Mouse (Mus musculus): ENCODE measurements around the gene Tmcc3. TPM values are rescaled to one million over a fixed set of nuclear protein-coding genes. Genes with fewer than 3 reads are reported as not detected.

The Tmcc3 gene
- polyA plus RNA-seq, 1 experiment from 2014 or later, result 7.2 TPM

DNA sequence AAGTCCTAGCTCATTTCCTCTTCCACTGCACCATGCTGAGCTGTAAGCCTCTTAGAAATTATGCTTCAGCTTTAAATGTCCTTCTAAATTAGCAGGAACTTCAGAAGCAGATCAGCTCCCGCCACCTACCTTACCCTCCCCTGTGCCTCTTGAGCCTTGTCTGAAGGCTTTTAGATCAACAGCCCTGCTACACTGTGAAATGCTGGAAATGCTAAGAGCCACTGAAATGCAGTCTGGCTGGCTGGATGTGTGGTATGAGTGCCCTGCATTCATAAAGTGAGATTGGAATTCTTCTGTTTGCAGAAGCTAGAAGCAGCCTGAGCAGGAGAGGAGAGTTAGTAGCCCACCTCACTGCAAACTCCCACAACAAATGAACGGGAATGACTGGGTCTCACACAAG is 174.4 kb downstream of the Tmcc3 start:
- Histone ChIP-seq H3K4me2 (replicated peaks) (no peak overlapping the region), H3K4me1 (no peaks in the 10 kb centered on the region), H3K36me3 (no peaks in the 10 kb centered on the region), H3K4me3 (no peak overlapping the region), H3K27me3 (no peaks in the 10 kb centered on the region), H3K27ac (no peak overlapping the region), H3K9ac (no peak overlapping the region), H3K9me3 (no peaks in the 10 kb centered on the region; the same call in 1 of the 2 replicates)
- ATAC-seq (ENCODE audit: insufficient number of reproducible peaks, insufficient read depth, low FRiP score, low TSS enrichment), result no peak
- WGBS, result 86% methylated on average over 2 of the region's 2 CpGs

DNA sequence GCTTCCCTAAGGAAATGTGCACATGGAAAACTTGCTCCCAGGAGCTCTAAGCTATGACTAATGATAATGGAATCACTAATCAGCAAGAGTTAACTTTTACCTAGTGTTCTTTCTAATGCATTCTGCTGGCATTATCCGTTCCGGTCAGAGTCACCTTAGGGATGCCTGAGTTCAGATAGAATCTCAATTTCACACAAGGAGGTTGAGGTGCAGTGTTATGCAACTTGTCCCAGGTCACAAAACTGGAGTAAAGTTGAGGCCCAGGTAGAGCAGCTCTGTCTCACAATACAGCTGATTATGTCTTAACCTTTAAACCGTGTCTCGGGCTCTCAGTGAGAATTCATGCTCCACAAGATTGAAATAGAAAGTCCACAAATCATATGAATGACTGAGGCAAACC is 177.8 kb downstream of the Tmcc3 start:
- no peak overlapping the region for H3K27ac ChIP-seq
- WGBS, result 95% methylated on average over 4 of the region's 4 CpGs
- peaks cover 5% of the 10 kb centered on the region for H3K4me1 ChIP-seq
- H3K27me3 ChIP-seq, result no peaks in the 10 kb centered on the region
- H3K9me3 ChIP-seq, result no peaks in the 10 kb centered on the region
- H3K4me3 ChIP-seq, result no peak overlapping the region
- no peak for ATAC-seq (ENCODE audit: insufficient number of reproducible peaks, insufficient read depth, low FRiP score, low TSS enrichment)
- no peaks in the 10 kb centered on the region for H3K36me3 ChIP-seq
- H3K9ac ChIP-seq, result no peak overlapping the region
- H3K4me2 ChIP-seq (replicated peaks), result no peak overlapping the region

- peaks cover 10% of the 10 kb centered on the region for H3K4me1 ChIP-seq
- no peak overlapping the region for H3K27ac ChIP-seq
- no peak overlapping the region for H3K4me3 ChIP-seq
- no peak overlapping the region for H3K4me2 ChIP-seq (replicated peaks)
- no peak for ATAC-seq (ENCODE audit: insufficient number of reproducible peaks, insufficient read depth, low FRiP score, low TSS enrichment)
- WGBS, result 78% methylated on average over 3 of the region's 3 CpGs
- no peaks in the 10 kb centered on the region for H3K27me3 ChIP-seq
- no peaks in the 10 kb centered on the region for H3K36me3 ChIP-seq
- no peak overlapping the region for H3K9ac ChIP-seq
- H3K9me3 ChIP-seq, result no peaks in the 10 kb centered on the region
These were observed 179.3 kb downstream of the Tmcc3 start for GRCm38 (mm10) chr10:94491006-94491405.

- Histone ChIP-seq H3K4me2 (replicated peaks) (no peak overlapping the region), H3K4me3 (no peak overlapping the region), H3K9ac (no peak overlapping the region), H3K27ac (no peak overlapping the region), H3K27me3 (no peaks in the 10 kb centered on the region), H3K36me3 (no peaks in the 10 kb centered on the region), H3K4me1 (peaks cover 10% of the 10 kb centered on the region), H3K9me3 (no peaks in the 10 kb centered on the region)
- 40% methylated on average over 8 of the region's 8 CpGs for WGBS
- ATAC-seq (ENCODE audit: insufficient number of reproducible peaks, insufficient read depth, low FRiP score, low TSS enrichment), result no peak
These were observed 182.7 kb downstream of the Tmcc3 start for GRCm38 (mm10) chr10:94494403-94494846.

DNA sequence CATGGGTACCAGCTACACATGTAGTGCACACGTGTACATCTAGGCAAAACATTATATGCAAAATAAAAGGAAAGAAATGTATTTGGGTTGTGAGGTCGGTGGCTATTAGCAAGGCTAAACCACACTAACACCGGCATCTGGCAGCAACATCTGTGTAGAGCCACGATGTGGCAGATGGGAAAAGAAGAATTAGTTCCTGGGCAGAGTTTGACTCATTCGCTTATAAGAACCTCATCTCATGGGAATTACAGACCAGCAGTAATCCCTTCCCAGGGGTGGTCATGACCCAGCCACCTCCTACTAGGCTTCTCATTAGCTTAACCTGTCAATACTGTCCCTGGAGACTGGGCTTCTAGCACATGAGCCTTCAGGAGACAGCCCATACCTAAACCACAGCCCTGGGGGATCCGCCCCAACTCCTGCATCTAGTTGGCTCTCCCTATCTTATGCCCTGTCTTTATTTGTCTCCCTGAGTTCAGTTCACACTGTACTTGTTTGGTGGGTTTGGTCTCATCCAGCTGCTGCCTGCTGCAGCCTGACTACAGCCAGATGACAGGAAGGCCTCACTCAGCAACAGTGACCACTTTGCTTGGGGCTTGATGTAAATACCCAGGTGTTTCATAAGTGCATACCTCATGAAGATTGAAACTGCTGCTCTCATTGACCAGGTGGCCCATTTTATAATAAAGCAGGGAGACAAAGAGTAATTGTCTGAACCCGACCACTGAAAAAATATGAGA is 183.9 kb downstream of the Tmcc3 start:
- peak; percentile 37; the same call in 1 of the 2 replicates for ATAC-seq (ENCODE audit: insufficient number of reproducible peaks, insufficient read depth, low FRiP score, low TSS enrichment)
- Histone ChIP-seq H3K4me2 (replicated peaks) (no peak overlapping the region), H3K36me3 (no peaks in the 10 kb centered on the region), H3K4me1 (peaks cover 16% of the 10 kb centered on the region), H3K27me3 (no peaks in the 10 kb centered on the region), H3K9ac (no peak overlapping the region), H3K9me3 (no peaks in the 10 kb centered on the region), H3K4me3 (no peak overlapping the region), H3K27ac (no peak overlapping the region)
- WGBS, result 75% methylated on average over 7 of the region's 7 CpGs

- no peak for ATAC-seq (ENCODE audit: insufficient number of reproducible peaks, insufficient read depth, low FRiP score, low TSS enrichment)
- peaks cover 16% of the 10 kb centered on the region for H3K4me1 ChIP-seq
- no peak overlapping the region for H3K27ac ChIP-seq
These were observed 185.2 kb downstream of the Tmcc3 start for GRCm38 (mm10) chr10:94496826-94497440.

GRCm38 (mm10) chr10:94500210-94500876 is 188.6 kb downstream of the Tmcc3 start:
- no peak overlapping the region for H3K4me2 ChIP-seq (replicated peaks)
- H3K36me3 ChIP-seq, result no peaks in the 10 kb centered on the region
- H3K27me3 ChIP-seq, result no peaks in the 10 kb centered on the region
- H3K9me3 ChIP-seq, result no peaks in the 10 kb centered on the region
- peaks cover 10% of the 10 kb centered on the region; the same call in 1 of the 2 replicates for H3K4me1 ChIP-seq
- ATAC-seq (ENCODE audit: insufficient number of reproducible peaks, insufficient read depth, low FRiP score, low TSS enrichment), result no peak
- no peak overlapping the region for H3K4me3 ChIP-seq
- WGBS, result 35% methylated on average over 16 of the region's 16 CpGs
- H3K9ac ChIP-seq, result no peak overlapping the region
- 0 out of 2 replicates have a peak overlapping the region, but pooled peaks have one; percentile 11 for H3K27ac ChIP-seq

More at GRCm38 (mm10) chr10:94496826-94497440, 185.2 kb downstream of the Tmcc3 start:
- 72% methylated on average over 8 of the region's 8 CpGs for WGBS
- H3K4me3 ChIP-seq, result no peak overlapping the region
- no peak overlapping the region for H3K4me2 ChIP-seq (replicated peaks)
- H3K27me3 ChIP-seq, result no peaks in the 10 kb centered on the region
- H3K36me3 ChIP-seq, result no peaks in the 10 kb centered on the region
- no peaks in the 10 kb centered on the region for H3K9me3 ChIP-seq
- H3K9ac ChIP-seq, result no peak overlapping the region

DNA sequence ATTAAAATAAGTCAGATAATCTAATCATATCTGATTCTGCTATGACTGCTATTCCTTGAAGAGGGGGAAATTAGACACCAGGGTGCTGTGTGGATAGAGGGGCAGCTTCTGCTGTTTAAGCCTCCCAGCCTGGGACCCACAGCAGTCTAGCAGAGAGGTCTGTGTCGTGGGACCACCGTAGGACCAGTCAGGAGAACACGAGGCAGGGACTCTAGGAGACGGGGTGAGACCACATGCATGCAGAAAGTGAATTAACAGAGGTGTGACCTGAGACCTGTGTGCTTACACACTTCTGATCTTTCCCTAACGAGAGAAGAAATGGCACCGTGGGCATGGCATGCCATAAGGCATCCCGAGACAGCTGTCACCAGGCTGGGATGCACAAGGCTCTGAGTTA is 189.1 kb downstream of the Tmcc3 start:
- no peak overlapping the region for H3K27ac ChIP-seq
- H3K27me3 ChIP-seq, result no peaks in the 10 kb centered on the region
- 64% methylated on average over 7 of the region's 7 CpGs for WGBS
- no peaks in the 10 kb centered on the region for H3K9me3 ChIP-seq
- ATAC-seq (ENCODE audit: insufficient number of reproducible peaks, insufficient read depth, low FRiP score, low TSS enrichment), result no peak
- no peak overlapping the region for H3K9ac ChIP-seq
- peaks cover 7% of the 10 kb centered on the region; the same call in 1 of the 2 replicates for H3K4me1 ChIP-seq
- no peaks in the 10 kb centered on the region for H3K36me3 ChIP-seq
- no peak overlapping the region for H3K4me2 ChIP-seq (replicated peaks)
- no peak overlapping the region for H3K4me3 ChIP-seq

GRCm38 (mm10) chr10:94501796-94502195 is 190.0 kb downstream of the Tmcc3 start:
- no peak overlapping the region for H3K27ac ChIP-seq
- no peak overlapping the region for H3K4me3 ChIP-seq
- H3K27me3 ChIP-seq, result no peaks in the 10 kb centered on the region
- no peak overlapping the region for H3K9ac ChIP-seq
- H3K4me2 ChIP-seq (replicated peaks), result no peak overlapping the region
- no peak for ATAC-seq (ENCODE audit: insufficient number of reproducible peaks, insufficient read depth, low FRiP score, low TSS enrichment)
- H3K4me1 ChIP-seq, result peaks cover 6% of the 10 kb centered on the region; the same call in 1 of the 2 replicates
- no peaks in the 10 kb centered on the region for H3K36me3 ChIP-seq
- WGBS, result 85% methylated on average over 10 of the region's 10 CpGs
- no peaks in the 10 kb centered on the region for H3K9me3 ChIP-seq

DNA sequence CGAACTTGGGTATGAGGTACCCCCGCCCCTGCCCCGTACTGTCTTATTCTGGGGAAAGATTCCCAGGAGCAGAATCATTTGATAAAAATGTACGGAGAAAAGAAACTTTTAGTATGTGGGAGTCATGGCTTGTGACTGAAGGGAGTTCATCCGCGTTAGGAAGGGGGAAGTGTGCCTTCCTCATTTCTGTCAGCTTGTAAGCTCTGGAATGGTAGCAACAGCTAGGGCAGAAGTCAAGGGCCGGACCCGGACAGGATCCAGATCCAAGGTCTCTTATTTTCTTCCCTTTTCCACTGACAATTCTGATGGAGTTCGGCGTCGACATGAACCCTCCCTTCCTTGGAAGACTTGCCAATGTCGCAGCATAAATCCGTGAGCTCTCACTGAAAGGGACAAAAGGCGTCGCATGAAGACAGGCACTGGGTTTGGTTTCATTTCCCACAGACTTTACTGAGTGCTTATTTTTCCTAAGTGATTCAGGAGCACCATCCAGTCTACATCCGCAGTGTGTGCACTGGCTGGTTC is 193.6 kb downstream of the Tmcc3 start:
- Histone ChIP-seq H3K4me3 (no peak overlapping the region), H3K4me2 (replicated peaks) (no peak overlapping the region), H3K9me3 (no peaks in the 10 kb centered on the region), H3K9ac (no peak overlapping the region), H3K27ac (no peak overlapping the region), H3K36me3 (no peaks in the 10 kb centered on the region), H3K27me3 (no peaks in the 10 kb centered on the region), H3K4me1 (peaks cover 3% of the 10 kb centered on the region; the same call in 1 of the 2 replicates)
- 70% methylated on average over 16 of the region's 16 CpGs for WGBS
- ATAC-seq (ENCODE audit: insufficient number of reproducible peaks, insufficient read depth, low FRiP score, low TSS enrichment), result no peak

GRCm38 (mm10) chr10:94508863-94509262 is 197.1 kb downstream of the Tmcc3 start:
- H3K4me1 ChIP-seq, result no peaks in the 10 kb centered on the region
- no peak overlapping the region for H3K4me3 ChIP-seq
- H3K36me3 ChIP-seq, result no peaks in the 10 kb centered on the region
- H3K4me2 ChIP-seq (replicated peaks), result no peak overlapping the region
- ATAC-seq (ENCODE audit: insufficient number of reproducible peaks, insufficient read depth, low FRiP score, low TSS enrichment), result no peak
- H3K27ac ChIP-seq, result no peak overlapping the region
- WGBS, result 62% methylated on average over 5 of the region's 5 CpGs
- no peak overlapping the region for H3K9ac ChIP-seq
- H3K9me3 ChIP-seq, result no peaks in the 10 kb centered on the region
- H3K27me3 ChIP-seq, result peaks cover 5% of the 10 kb centered on the region; the same call in 1 of the 2 replicates
